Mouse (Mus musculus) MEL (cell line): ENCODE data around the gene Mcm3ap. TPM values are rescaled to one million over a fixed set of nuclear protein-coding genes. Genes with fewer than 3 reads are reported as not detected.

Experiments
- DNase-seq: peaks from one replicate; pipeline ENCODE4 v3.0.0; 2011; ENCODE audit warnings: low read depth, low spot score
- H3K27ac ChIP-seq: 2 replicates; pipeline ENCODE4 v1.5.1; 2012; ENCODE audit warnings: low read depth, mild to moderate bottlenecking, control low read depth, low read length, moderate library complexity; ENCODE audit not compliant: control insufficient read depth
- H3K27me3 ChIP-seq, 2 experiments: fragments of 150-350 bp in 1 of 2; sonication (generic) in 1 of 2; 2 replicates each; pipeline ENCODE4 v1.6.1; 2012; ENCODE audit warnings: low read length in 2 of 2, mild to moderate bottlenecking in 2 of 2, improper control_type of control experiment in 1 of 2, moderate library complexity in 1 of 2; ENCODE audit not compliant: insufficient read depth in 2 of 2, control insufficient read depth in 1 of 2
- H3K36me3 ChIP-seq, 2 experiments: 2 replicates each; pipeline ENCODE4 v1.6.1; 2012 to 2014; ENCODE audit warnings: low read length in 2 of 2, improper control_type of control experiment in 1 of 2, inconsistent platforms in 1 of 2, mild to moderate bottlenecking in 1 of 2; ENCODE audit not compliant: insufficient read depth in 2 of 2, control insufficient read depth in 1 of 2
- H3K4me1 ChIP-seq, 2 experiments: fragments of 150-350 bp in 1 of 2; sonication (generic) in 1 of 2; 2 replicates each; pipeline ENCODE4 v1.6.1; 2012; ENCODE audit warnings: low read length in 2 of 2, improper control_type of control experiment in 1 of 2, mild to moderate bottlenecking in 1 of 2; ENCODE audit not compliant: insufficient read depth in 2 of 2, control insufficient read depth in 1 of 2
- H3K4me3 ChIP-seq, 2 experiments: fragments of 150-350 bp in 1 of 2; sonication (generic) in 1 of 2; 2 replicates each; pipeline ENCODE4 v1.5.1; 2012; ENCODE audit warnings: low read depth in 2 of 2, low read length in 2 of 2, mild to moderate bottlenecking in 2 of 2, moderate library complexity in 2 of 2, control low read depth in 1 of 2, improper control_type of control experiment in 1 of 2; ENCODE audit not compliant: control insufficient read depth in 1 of 2, insufficient read depth in 1 of 2
- H3K79me2 ChIP-seq: 2 replicates; pipeline ENCODE4 v1.6.1; 2012; ENCODE audit warnings: mild to moderate bottlenecking, low read length, moderate library complexity; ENCODE audit not compliant: control insufficient read depth, poor library complexity, insufficient read depth
- H3K9ac ChIP-seq: 2 replicates; pipeline ENCODE4 v1.6.1; 2012; ENCODE audit warnings: low read depth, mild to moderate bottlenecking, control low read depth, low read length, moderate library complexity; ENCODE audit not compliant: control insufficient read depth, poor library complexity, severe bottlenecking
- H3K9me3 ChIP-seq: fragments of 150-350 bp; sonication (generic); replicated peaks from 2 replicates; pipeline ENCODE4 v1.6.1; 2012; ENCODE audit warnings: mild to moderate bottlenecking, low read length, improper control_type of control experiment, moderate library complexity; ENCODE audit not compliant: insufficient read depth
- BHLHE40 ChIP-seq: IDR thresholded peaks from 2 replicates; pipeline ENCODE4 v1.6.1; 2012; ENCODE audit warnings: low read depth, mild to moderate bottlenecking, inconsistent platforms, low read length, improper control_type of control experiment, borderline replicate concordance
- CHD1 ChIP-seq: IDR thresholded peaks from 2 replicates; pipeline ENCODE4 v1.6.1; 2012; ENCODE audit warnings: low read depth, mild to moderate bottlenecking, inconsistent platforms, low read length, improper control_type of control experiment
- EP300 ChIP-seq, 2 experiments: IDR thresholded peaks; 2 replicates each; pipeline ENCODE4 v1.6.1; 2011; ENCODE audit warnings: improper control_type of control experiment in 2 of 2, low read length in 2 of 2, low read depth in 1 of 2, mild to moderate bottlenecking in 1 of 2
- GABPA ChIP-seq: IDR thresholded peaks from 2 replicates; pipeline ENCODE4 v1.6.1; 2012; ENCODE audit warnings: low read depth, mild to moderate bottlenecking, inconsistent platforms, low read length, improper control_type of control experiment, moderate library complexity
- JUND ChIP-seq: IDR thresholded peaks from 2 replicates; pipeline ENCODE4 v1.6.1; 2011; ENCODE audit warnings: low read depth, mild to moderate bottlenecking, improper control_type of control experiment, low read length
- KAT2A ChIP-seq: conservative IDR thresholded peaks from 2 replicates; pipeline ENCODE4 v1.6.1; 2012; ENCODE audit warnings: low read depth, low read length, improper control_type of control experiment, inconsistent platforms
- MXI1 ChIP-seq: IDR thresholded peaks from 2 replicates; pipeline ENCODE4 v1.6.1; 2011; ENCODE audit warnings: mild to moderate bottlenecking, low read depth, low read length, improper control_type of control experiment
- NELFE ChIP-seq: IDR thresholded peaks from 2 replicates; pipeline ENCODE4 v1.6.1; 2011; ENCODE audit warnings: low read depth, low read length, improper control_type of control experiment
- NRF1 ChIP-seq: IDR thresholded peaks from 2 replicates; pipeline ENCODE4 v1.6.1; 2014; ENCODE audit warnings: low read depth, mild to moderate bottlenecking, inconsistent platforms, low read length, improper control_type of control experiment, moderate library complexity; ENCODE audit not compliant: poor library complexity, insufficient read depth, severe bottlenecking
- POLR2A ChIP-seq, 2 experiments: IDR thresholded peaks; 2 replicates each; pipeline ENCODE4 v1.6.1; 2011 to 2012; ENCODE audit warnings: low read length in 2 of 2, mild to moderate bottlenecking in 2 of 2, control low read depth in 1 of 2, improper control_type of control experiment in 1 of 2, low read depth in 1 of 2, moderate library complexity in 1 of 2; ENCODE audit not compliant: control insufficient read depth in 1 of 2, insufficient read depth in 1 of 2, poor library complexity in 1 of 2
- POLR2AphosphoS5 ChIP-seq: IDR thresholded peaks from 2 replicates; pipeline ENCODE4 v1.6.1; 2012; ENCODE audit warnings: low read depth, borderline replicate concordance, mild to moderate bottlenecking, inconsistent platforms, low read length, moderate library complexity, mixed read lengths
- RAD21 ChIP-seq: IDR thresholded peaks from 2 replicates; pipeline ENCODE4 v1.6.1; 2011; ENCODE audit warnings: mild to moderate bottlenecking, low read depth, low read length, improper control_type of control experiment
- RCOR1 ChIP-seq: IDR thresholded peaks from 2 replicates; pipeline ENCODE4 v1.6.1; 2012; ENCODE audit warnings: low read depth, mild to moderate bottlenecking, inconsistent platforms, low read length, improper control_type of control experiment
- SIN3A ChIP-seq: IDR thresholded peaks from 2 replicates; pipeline ENCODE4 v1.6.1; 2012; ENCODE audit warnings: low read length, improper control_type of control experiment, inconsistent platforms
- SMC3 ChIP-seq: IDR thresholded peaks from 2 replicates; pipeline ENCODE4 v1.6.1; 2011; ENCODE audit warnings: low read depth, low read length, improper control_type of control experiment
- TBP ChIP-seq: IDR thresholded peaks from 2 replicates; pipeline ENCODE4 v1.8.0; 2011; ENCODE audit warnings: low read depth, low read length, improper control_type of control experiment
- UBTF ChIP-seq: IDR thresholded peaks from 2 replicates; pipeline ENCODE4 v1.6.1; 2012; ENCODE audit warnings: low read depth, mild to moderate bottlenecking, inconsistent platforms, low read length, improper control_type of control experiment, moderate library complexity, borderline replicate concordance; ENCODE audit not compliant: insufficient read depth
- USF1 ChIP-seq: IDR thresholded peaks from 2 replicates; pipeline ENCODE4 v1.6.1; 2014; ENCODE audit warnings: low read depth, mild to moderate bottlenecking, inconsistent platforms, low read length, improper control_type of control experiment, moderate library complexity
- USF2 ChIP-seq, 2 experiments: IDR thresholded peaks; 2 replicates each; pipeline ENCODE4 v1.6.1; 2011 to 2012; ENCODE audit warnings: improper control_type of control experiment in 2 of 2, low read length in 2 of 2, borderline replicate concordance in 1 of 2, inconsistent platforms in 1 of 2, low read depth in 1 of 2, mild to moderate bottlenecking in 1 of 2; ENCODE audit not compliant: insufficient read depth in 1 of 2
- ZC3H11A ChIP-seq: IDR thresholded peaks from 2 replicates; pipeline ENCODE4 v1.6.1; 2012; ENCODE audit warnings: low read depth, mild to moderate bottlenecking, inconsistent platforms, low read length, improper control_type of control experiment
- ZKSCAN1 ChIP-seq: IDR thresholded peaks from 2 replicates; pipeline ENCODE4 v1.6.1; 2012; ENCODE audit warnings: low read depth, mild to moderate bottlenecking, inconsistent platforms, low read length, improper control_type of control experiment, moderate library complexity
- ZNF384 ChIP-seq: IDR thresholded peaks from 2 replicates; pipeline ENCODE4 v1.6.1; 2012; ENCODE audit warnings: low read depth, mild to moderate bottlenecking, inconsistent platforms, low read length, improper control_type of control experiment
- polyA plus RNA-seq, 2 experiments: library from polyadenylated mRNA; stranded (reverse) in 1 of 2; unstranded in 1 of 2; fragments of >175 nt in 1 of 2; fragments of >200 nt in 1 of 2; gene quantifications; 2 replicates each; pipeline versions ENCODE4 v1.2.1 to v1.2.4; 2012; ENCODE audit warnings: low replicate concordance in 2 of 2, low read depth in 1 of 2; ENCODE audit not compliant: insufficient read length in 2 of 2, insufficient read depth in 1 of 2, missing spikeins in 1 of 2
- total RNA-seq: library from RNA; depleted of rRNA; stranded (reverse); fragments of 300-350 nt; gene quantifications from 2 replicates; pipeline ENCODE4 v1.2.3, GENCODE M21; 2012

The Mcm3ap gene
- total and polyA plus RNA-seq, 3 experiments = 39.6 to 57.0 TPM; not detected in 1

DNA sequence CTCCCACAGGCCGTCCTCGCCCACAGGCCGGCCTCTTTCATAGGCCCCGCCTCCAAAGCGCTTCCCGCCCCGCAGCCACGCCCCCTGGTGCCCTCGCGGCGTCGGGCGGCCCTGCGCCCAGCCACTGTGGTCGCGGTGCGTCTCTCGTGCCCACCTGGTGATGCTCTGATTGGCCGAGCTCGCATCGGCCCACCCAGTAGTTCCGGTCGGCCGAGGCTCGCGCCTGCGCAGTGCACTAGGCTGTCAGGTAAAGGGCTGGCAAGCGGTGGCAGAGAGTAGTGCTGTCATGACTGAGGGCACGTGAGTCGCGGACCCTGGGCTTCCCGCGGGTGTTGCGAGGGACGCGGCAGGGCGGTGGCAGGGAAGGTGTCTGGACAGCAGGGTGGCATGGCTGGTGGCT lies 62.6 kb downstream of the Mcm3ap start, which contains the start of gene Lss (continued):
- TF ChIP-seq USF2 (IDR thresholded peaks at IDR 0.05; ENCODE audit: borderline replicate concordance in 1 of 2, insufficient read depth in 1 of 2, low read depth in 1 of 2, low read length in 2 of 2) (no peak), SIN3A (peak; percentile 89), KAT2A (no peak; the same call in 1 of the 2 replicates), JUND (no peak), USF1 (peak; percentile 77), NELFE (peak; percentile 81)

DNA sequence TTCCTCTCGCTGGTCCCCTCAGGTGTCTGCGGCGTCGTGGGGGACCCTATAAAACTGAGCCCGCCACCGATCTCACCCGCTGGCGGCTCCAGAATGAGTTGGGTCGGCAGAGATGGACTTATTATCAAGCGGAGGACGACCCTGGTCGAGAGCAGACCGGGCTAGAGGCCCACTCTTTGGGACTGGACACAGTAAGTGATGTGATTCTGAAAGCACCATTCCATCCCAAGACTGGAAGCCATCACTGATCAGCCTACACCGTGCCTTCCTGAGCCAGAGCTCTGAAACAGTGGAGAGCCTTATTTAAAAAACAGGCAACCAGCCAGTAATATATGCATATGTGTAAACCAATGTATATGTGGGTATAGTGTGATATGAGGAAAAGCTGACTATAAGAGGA lies 63.1 kb downstream of the Mcm3ap start:
- no peak overlapping the region for H3K27ac ChIP-seq
- H3K36me3 ChIP-seq = no peaks in the 10 kb centered on the region; a peak in 2 of 4 replicates
- H3K27me3 ChIP-seq = no peaks in the 10 kb centered on the region
- no peaks in the 10 kb centered on the region for H3K9me3 ChIP-seq
- DNase-seq = no peak
- peak overlapping the region; percentile 51 for H3K9ac ChIP-seq
- TF ChIP-seq ZNF384 (no peak), BHLHE40 (no peak), POLR2A (IDR thresholded peaks at IDR 0.05; ENCODE audit: control insufficient read depth in 1 of 2, insufficient read depth in 1 of 2, low read depth in 1 of 2, low read length in 2 of 2, poor library complexity in 1 of 2) (0 out of 4 replicates have a peak, but pooled peaks of 1 of the 2 experiments have one; percentile 8)
- H3K4me1 ChIP-seq = peaks cover 4 to 5% of the 10 kb centered on the region in 2 experiments
- H3K79me2 ChIP-seq = peaks cover 4% of the 10 kb centered on the region
- H3K4me3 ChIP-seq = peak overlapping the region; percentile 71 to 90

DNA sequence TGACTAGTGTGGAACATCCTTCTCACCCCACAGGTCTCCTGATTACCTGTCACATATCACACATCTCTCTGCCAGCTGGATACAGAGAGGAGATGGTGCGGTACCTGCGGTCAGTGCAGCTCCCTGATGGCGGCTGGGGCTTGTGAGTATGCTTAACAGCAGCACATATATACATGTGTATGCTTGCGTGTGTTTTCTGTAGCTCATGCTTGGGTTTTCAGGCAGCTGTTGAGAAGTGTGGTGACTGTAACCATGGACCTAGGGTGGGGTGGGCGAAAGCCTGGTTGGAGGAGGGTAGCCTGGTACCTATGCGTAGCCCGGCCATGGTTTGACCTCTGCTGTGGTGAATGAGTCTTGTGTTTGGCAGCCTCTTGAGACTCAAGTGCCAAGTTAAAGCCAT lies 66.8 kb downstream of the Mcm3ap start:
- Histone ChIP-seq H3K9ac (no peak overlapping the region), H3K4me3 (no peak overlapping the region), H3K27me3 (no peaks in the 10 kb centered on the region), H3K9me3 (no peaks in the 10 kb centered on the region), H3K36me3 (peaks cover 0 to 3% of the 10 kb centered on the region in 2 experiments; a peak in 2 of 4 replicates), H3K79me2 (peaks cover 4% of the 10 kb centered on the region), H3K27ac (no peak overlapping the region), H3K4me1 (peaks cover 3 to 5% of the 10 kb centered on the region in 2 experiments)
- TF ChIP-seq SMC3 = no peak
- TF ChIP-seq UBTF = no peak
- no peak for TF ChIP-seq KAT2A
- no peak for TF ChIP-seq ZNF384
- TF ChIP-seq BHLHE40 = no peak
- TF ChIP-seq NRF1 = no peak
- TF ChIP-seq POLR2A (IDR thresholded peaks at IDR 0.05; ENCODE audit: control insufficient read depth in 1 of 2, insufficient read depth in 1 of 2, low read depth in 1 of 2, low read length in 2 of 2, poor library complexity in 1 of 2) = no peak
- TF ChIP-seq ZKSCAN1 = no peak
- TF ChIP-seq USF2 (IDR thresholded peaks at IDR 0.05; ENCODE audit: borderline replicate concordance in 1 of 2, insufficient read depth in 1 of 2, low read depth in 1 of 2, low read length in 2 of 2) = no peak
- TF ChIP-seq EP300 (IDR thresholded peaks at IDR 0.05; ENCODE audit: low read depth in 1 of 2, low read length in 2 of 2) = no peak
- no peak for TF ChIP-seq POLR2AphosphoS5
- no peak for TF ChIP-seq RCOR1
- TF ChIP-seq RAD21 = no peak
- TF ChIP-seq TBP = no peak
- no peak for TF ChIP-seq MXI1
- TF ChIP-seq CHD1 = no peak
- TF ChIP-seq JUND = no peak
- TF ChIP-seq ZC3H11A = no peak
- no peak for TF ChIP-seq GABPA
- DNase-seq = no peak
